Mouse (Mus musculus) lung, embryonic 14.5 days (tissue): ENCODE results near the gene Wdr1. TPM values are rescaled to one million over a fixed set of nuclear protein-coding genes. Genes with fewer than 3 reads are reported as not detected.

Source experiments
- ATAC-seq: fragments of 200-750 bp; cut with Nextera tagmentation; 2 replicates; pipeline ENCODE4 v1.8.0; 2017; ENCODE audit warnings: mild to moderate bottlenecking, moderate TSS enrichment, moderate library complexity; ENCODE audit not compliant: insufficient read depth
- DNase-seq: peaks from one replicate; pipeline ENCODE4 v3.0.0-alpha.2; 2015
- H3K27ac ChIP-seq: fragments of 300-500 bp; sonication (generic); 2 replicates; pipeline ENCODE4 v1.5.1; 2014; ENCODE audit warnings: low read depth, mild to moderate bottlenecking, moderate library complexity
- H3K27me3 ChIP-seq: fragments of 300-500 bp; sonication (generic); 2 replicates; pipeline ENCODE4 v1.6.1; 2014; ENCODE audit warnings: low read length, control low read depth; ENCODE audit not compliant: insufficient read depth
- H3K36me3 ChIP-seq: fragments of 300-500 bp; sonication (generic); 2 replicates; pipeline ENCODE4 v1.6.1; 2014; ENCODE audit warnings: control low read depth; ENCODE audit not compliant: insufficient read depth
- H3K4me1 ChIP-seq: fragments of 300-500 bp; sonication (generic); 2 replicates; pipeline ENCODE4 v1.6.1; 2014; ENCODE audit warnings: antibody characterized with exemption, control low read depth; ENCODE audit not compliant: insufficient read depth
- H3K4me2 ChIP-seq: fragments of 300-500 bp; sonication (generic); 2 replicates; pipeline ENCODE4 v1.6.1; 2014; ENCODE audit warnings: mild to moderate bottlenecking
- H3K4me3 ChIP-seq: fragments of 300-500 bp; sonication (generic); 2 replicates; pipeline ENCODE4 v1.5.1; 2014; ENCODE audit warnings: low read depth, low read length
- H3K9ac ChIP-seq: fragments of 300-500 bp; sonication (generic); 2 replicates; pipeline ENCODE4 v1.6.1; 2014
- H3K9me3 ChIP-seq: fragments of 300-500 bp; sonication (generic); 2 replicates; pipeline ENCODE4 v1.6.1; 2016; ENCODE audit warnings: low read depth, low read length, control low read depth
- CTCF ChIP-seq: IDR thresholded peaks from 2 replicates; pipeline ENCODE4 v1.5.1; 2016; ENCODE audit warnings: antibody characterized with exemption, low read depth
- WGBS: fragments of 180-500 bp; shearing (Covaris S2); extraction: QIAGEN DNeasy Blood & Tissue Kit; methylation state at CpG from one replicate; pipeline ENCODE4 v1.1.7; 2014; 5-methylcytosine and 5-hydroxymethylcytosine counted together
- polyA plus RNA-seq: library from polyadenylated mRNA; unstranded; fragments of >200 nt; fragmentation: Nextera tagmentation; extraction: Ambion mirVana; gene quantifications from 2 replicates; pipeline ENCODE4 v1.2.1, GENCODE M21; 2014

Gene Wdr1
- polyA plus RNA-seq, 1 experiment from 2014 or later: 226 TPM

- Histone ChIP-seq H3K4me1 (peaks cover 16% of the 10 kb centered on the region), H3K4me3 (no peak overlapping the region), H3K9me3 (no peaks in the 10 kb centered on the region), H3K27ac (no peak overlapping the region), H3K27me3 (no peaks in the 10 kb centered on the region), H3K36me3 (peaks cover 88% of the 10 kb centered on the region), H3K9ac (no peak overlapping the region), H3K4me2 (no peak overlapping the region)
- DNase-seq: peak; percentile 32
- 46% methylated on average over 6 of the region's 6 CpGs for WGBS
- no peak for TF ChIP-seq CTCF
- ATAC-seq: no peak
Measured at GRCm38 (mm10) chr5:38547375-38547774, 15.6 kb downstream of the Wdr1 start.

- H3K27me3 ChIP-seq: no peaks in the 10 kb centered on the region
- WGBS: 74% methylated on average over 5 of the region's 5 CpGs
- H3K4me2 ChIP-seq: no peak overlapping the region
- no peak overlapping the region for H3K27ac ChIP-seq
- ATAC-seq (no peak), DNase-seq (no peak)
- H3K9me3 ChIP-seq: no peaks in the 10 kb centered on the region
- H3K9ac ChIP-seq: no peak overlapping the region
- peaks cover 6% of the 10 kb centered on the region for H3K4me1 ChIP-seq
- no peak overlapping the region for H3K4me3 ChIP-seq
- no peak for TF ChIP-seq CTCF
- H3K36me3 ChIP-seq: peaks cover 92% of the 10 kb centered on the region
Measured at GRCm38 (mm10) chr5:38544423-38545415, 18.3 kb downstream of the Wdr1 start.

DNA sequence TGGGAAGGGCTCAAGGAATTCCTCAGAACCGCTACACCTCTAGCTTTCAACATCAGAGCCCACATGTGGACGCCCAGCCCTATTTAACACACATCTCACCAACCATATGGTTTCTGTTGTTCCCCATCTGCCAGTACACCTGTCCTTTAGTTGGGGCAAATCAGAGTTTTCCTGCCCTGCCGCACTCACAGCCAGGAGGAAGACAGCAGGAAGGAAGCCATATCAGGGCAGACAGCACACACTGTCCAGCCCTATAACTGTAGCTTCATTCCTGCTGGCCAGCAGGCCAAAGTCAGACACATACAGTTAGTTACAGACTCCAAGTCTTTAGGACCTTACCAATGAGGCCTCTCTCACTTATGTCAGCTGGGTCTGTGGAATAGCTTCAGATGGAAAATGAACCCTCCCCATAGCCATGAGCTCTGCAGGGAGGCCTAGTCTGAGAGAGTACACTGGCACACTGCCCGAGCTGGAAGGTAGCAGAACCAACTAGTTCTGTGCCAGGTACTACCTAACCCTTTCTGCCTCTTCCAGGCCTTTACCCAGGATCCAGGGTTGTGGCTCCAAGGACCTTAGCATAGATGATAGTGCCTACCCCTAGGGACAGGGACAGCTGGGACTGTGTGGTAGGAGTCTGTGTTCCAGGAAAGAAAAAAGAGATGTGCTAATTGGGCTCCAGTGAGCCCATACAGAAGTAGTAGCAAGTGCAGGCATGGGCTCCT lies 19.4 kb downstream of the Wdr1 start:
- H3K4me2 ChIP-seq: no peak overlapping the region
- no peak overlapping the region for H3K27ac ChIP-seq
- no peaks in the 10 kb centered on the region for H3K9me3 ChIP-seq
- peaks cover 99% of the 10 kb centered on the region for H3K36me3 ChIP-seq
- H3K27me3 ChIP-seq: no peaks in the 10 kb centered on the region
- TF ChIP-seq CTCF: no peak
- ATAC-seq (no peak), DNase-seq (no peak)
- H3K9ac ChIP-seq: no peak overlapping the region
- H3K4me1 ChIP-seq: no peaks in the 10 kb centered on the region
- 83% methylated on average over 4 of the region's 4 CpGs for WGBS
- H3K4me3 ChIP-seq: no peak overlapping the region

- 89% methylated on average over 3 of the region's 3 CpGs for WGBS
Measured at GRCm38 (mm10) chr5:38541728-38542127, 21.3 kb downstream of the Wdr1 start.

GRCm38 (mm10) chr5:38540898-38541297 lies 22.1 kb downstream of the Wdr1 start:
- no peak for TF ChIP-seq CTCF
- Histone ChIP-seq H3K4me1 (no peaks in the 10 kb centered on the region), H3K27ac (no peak overlapping the region), H3K9ac (no peak overlapping the region), H3K36me3 (peaks cover 100% of the 10 kb centered on the region), H3K9me3 (no peaks in the 10 kb centered on the region), H3K4me2 (no peak overlapping the region), H3K4me3 (no peak overlapping the region), H3K27me3 (no peaks in the 10 kb centered on the region)
- DNase-seq: no peak
- 73% methylated on average over 1 of the region's 1 CpGs for WGBS
- no peak for ATAC-seq

More at GRCm38 (mm10) chr5:38541728-38542127, 21.3 kb downstream of the Wdr1 start:
- H3K27ac ChIP-seq: no peak overlapping the region
- DNase-seq: no peak
- no peak for TF ChIP-seq CTCF
- no peak overlapping the region for H3K4me2 ChIP-seq
- H3K9ac ChIP-seq: no peak overlapping the region
- H3K27me3 ChIP-seq: no peaks in the 10 kb centered on the region
- no peak for ATAC-seq
- peaks cover 100% of the 10 kb centered on the region for H3K36me3 ChIP-seq
- H3K4me3 ChIP-seq: no peak overlapping the region
- no peaks in the 10 kb centered on the region for H3K4me1 ChIP-seq
- H3K9me3 ChIP-seq: no peaks in the 10 kb centered on the region

- H3K9ac ChIP-seq: no peak overlapping the region
- no peak overlapping the region for H3K4me3 ChIP-seq
- ATAC-seq: no peak
- no peak overlapping the region for H3K4me2 ChIP-seq
- no peaks in the 10 kb centered on the region for H3K27me3 ChIP-seq
- WGBS: 87% methylated on average over 8 of the region's 8 CpGs
- no peaks in the 10 kb centered on the region for H3K4me1 ChIP-seq
- DNase-seq: no peak
- H3K36me3 ChIP-seq: peaks cover 99% of the 10 kb centered on the region
- no peaks in the 10 kb centered on the region for H3K9me3 ChIP-seq
- no peak for TF ChIP-seq CTCF
- no peak overlapping the region for H3K27ac ChIP-seq
Measured at GRCm38 (mm10) chr5:38538508-38538907, 24.5 kb downstream of the Wdr1 start.

- DNase-seq (peak; percentile 18), ATAC-seq (no peak)
- Histone ChIP-seq H3K27ac (no peak overlapping the region), H3K27me3 (no peaks in the 10 kb centered on the region), H3K9ac (no peak overlapping the region), H3K4me3 (no peak overlapping the region), H3K36me3 (peaks cover 98% of the 10 kb centered on the region), H3K4me1 (no peaks in the 10 kb centered on the region), H3K4me2 (no peak overlapping the region), H3K9me3 (no peaks in the 10 kb centered on the region)
- 86% methylated on average over 4 of the region's 4 CpGs for WGBS
- no peak for TF ChIP-seq CTCF
Measured at GRCm38 (mm10) chr5:38537845-38538244, 25.2 kb downstream of the Wdr1 start.
